Mouse (Mus musculus) hindbrain, postnatal 0 days (tissue): Measurements from ENCODE around the gene Ces5a. TPM values are rescaled to one million over a fixed set of nuclear protein-coding genes. Genes with fewer than 3 reads are reported as not detected.

Experiments used
- ATAC-seq: fragments of 200-750 bp; cut with Nextera tagmentation; 2 replicates; pipeline ENCODE4 v1.8.0; 2017; ENCODE audit warnings: mild to moderate bottlenecking, moderate TSS enrichment, moderate library complexity
- DNase-seq: peaks from one replicate; pipeline ENCODE4 v3.0.0-alpha.2; 2015; ENCODE audit warnings: low spot score
- H3K27ac ChIP-seq: fragments of 300-500 bp; sonication (generic); 2 replicates; pipeline ENCODE4 v1.5.1; 2014; ENCODE audit warnings: mild to moderate bottlenecking
- H3K27me3 ChIP-seq: fragments of 300-500 bp; sonication (generic); 2 replicates; pipeline ENCODE4 v1.6.1; 2014; ENCODE audit warnings: low read length, mixed read lengths; ENCODE audit not compliant: insufficient read depth
- H3K36me3 ChIP-seq: fragments of 300-500 bp; sonication (generic); 2 replicates; pipeline ENCODE4 v1.6.1; 2014; ENCODE audit warnings: low read length, mixed read lengths; ENCODE audit not compliant: insufficient read depth
- H3K4me1 ChIP-seq: fragments of 300-500 bp; sonication (generic); 2 replicates; pipeline ENCODE4 v1.6.1; 2014; ENCODE audit warnings: antibody characterized with exemption, low read length, mixed read lengths; ENCODE audit not compliant: insufficient read depth
- H3K4me2 ChIP-seq: fragments of 300-500 bp; sonication (generic); 2 replicates; pipeline ENCODE4 v1.6.1; 2014; ENCODE audit warnings: low read depth, mild to moderate bottlenecking, low read length, moderate library complexity, mixed read lengths
- H3K4me3 ChIP-seq: fragments of 300-500 bp; sonication (generic); 2 replicates; pipeline ENCODE4 v1.5.1; 2014; ENCODE audit warnings: low read length
- H3K9ac ChIP-seq: fragments of 300-500 bp; sonication (generic); replicated peaks from 2 replicates; pipeline ENCODE4 v1.6.1; 2014; ENCODE audit warnings: mild to moderate bottlenecking, low read length, moderate library complexity, mixed read lengths
- H3K9me3 ChIP-seq: fragments of 300-500 bp; sonication (generic); 2 replicates; pipeline ENCODE4 v1.6.1; 2016; ENCODE audit warnings: low read length, mixed read lengths
- CTCF ChIP-seq: IDR thresholded peaks from 2 replicates; pipeline ENCODE4 v1.5.1; 2016; ENCODE audit warnings: antibody characterized with exemption, control low read depth, low read depth
- WGBS: fragments of 180-500 bp; shearing (Covaris S2); extraction: QIAGEN DNeasy Blood & Tissue Kit; methylation state at CpG from one replicate; pipeline ENCODE4 v1.1.7; 2014; 5-methylcytosine and 5-hydroxymethylcytosine counted together
- polyA plus RNA-seq: library from polyadenylated mRNA; unstranded; fragments of >200 nt; fragmentation: Nextera tagmentation; extraction: Ambion mirVana; gene quantifications from 2 replicates; pipeline ENCODE4 v1.2.1, GENCODE M21; 2015
- total RNA-seq: library from RNA; depleted of rRNA; stranded (reverse); fragments of >200 nt; gene quantifications from 2 replicates; pipeline ENCODE4 v1.2.3, GENCODE M21; 2014; rRNA removed

Gene Ces5a
- 0.43 and 3.5 TPM in 2 replicates for total RNA-seq
- 0.73 and 1.2 TPM in 2 replicates for polyA plus RNA-seq

DNA sequence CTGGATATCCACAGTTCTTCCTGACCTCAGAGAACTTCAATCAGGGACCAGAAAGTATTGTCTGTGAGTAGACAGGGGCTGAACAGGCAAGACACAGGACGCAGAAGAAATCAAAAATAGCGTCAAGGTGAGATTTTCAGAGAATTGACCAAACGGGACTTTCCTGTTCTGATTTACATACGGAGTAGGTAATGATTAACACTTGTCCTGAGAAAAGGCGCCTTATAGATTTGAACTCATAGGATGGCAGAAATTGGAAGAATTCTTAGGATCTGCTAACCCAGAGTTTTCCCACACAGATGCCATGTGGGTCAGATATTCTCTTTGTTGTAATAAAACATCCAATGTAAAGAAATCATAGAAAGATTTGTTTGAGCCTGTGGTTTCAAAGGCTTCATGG lies at the start of gene Ces5a:
Gene Ces5a (minus strand): TSS at position 101 of the 400 bp plus-strand sequence.
- Histone ChIP-seq H3K27me3 (no peaks in the 10 kb centered on the region), H3K9ac (no peak within 1 kb of the TSS), H3K4me3 (no peak within 1 kb of the TSS), H3K27ac (no peak within 1 kb of the TSS), H3K4me1 (no peaks in the 10 kb centered on the region), H3K4me2 (no peak within 1 kb of the TSS), H3K9me3 (no peaks in the 10 kb centered on the region), H3K36me3 (no peaks in the 10 kb centered on the region)
- DNase-seq (no peak), ATAC-seq (no peak)
- WGBS, result 91% methylated on average over 5 of the region's 5 CpGs
- TF ChIP-seq CTCF, result no peak

- TF ChIP-seq CTCF, result no peak
- ATAC-seq, result no peak
Measured at GRCm38 (mm10) chr8:93572841-93573240, 37.2 kb upstream of the Ces5a start.

GRCm38 (mm10) chr8:93572095-93572501 lies 36.5 kb upstream of the Ces5a start:
- Histone ChIP-seq H3K9me3 (no peaks in the 10 kb centered on the region), H3K27ac (peak overlapping the region; percentile 70), H3K9ac (no peak overlapping the region; the same call in 1 of the 2 replicates), H3K36me3 (no peaks in the 10 kb centered on the region), H3K4me1 (peaks cover 45% of the 10 kb centered on the region), H3K4me3 (no peak overlapping the region), H3K4me2 (no peak overlapping the region; the same call in 1 of the 2 replicates), H3K27me3 (no peaks in the 10 kb centered on the region)
- 7% methylated on average over 2 of the region's 2 CpGs for WGBS
- ATAC-seq (no peak; the same call in 1 of the 2 replicates), DNase-seq (peak; percentile 68)
- TF ChIP-seq CTCF, result no peak

More at GRCm38 (mm10) chr8:93572841-93573240, 37.2 kb upstream of the Ces5a start:
- 66% methylated on average over 9 of the region's 9 CpGs for WGBS
- H3K4me3 ChIP-seq, result no peak overlapping the region
- no peaks in the 10 kb centered on the region for H3K27me3 ChIP-seq
- H3K9me3 ChIP-seq, result no peaks in the 10 kb centered on the region
- no peaks in the 10 kb centered on the region for H3K36me3 ChIP-seq
- no peak for DNase-seq
- H3K4me1 ChIP-seq, result peaks cover 45% of the 10 kb centered on the region
- H3K9ac ChIP-seq, result no peak overlapping the region
- H3K4me2 ChIP-seq, result no peak overlapping the region
- H3K27ac ChIP-seq, result no peak overlapping the region

DNA sequence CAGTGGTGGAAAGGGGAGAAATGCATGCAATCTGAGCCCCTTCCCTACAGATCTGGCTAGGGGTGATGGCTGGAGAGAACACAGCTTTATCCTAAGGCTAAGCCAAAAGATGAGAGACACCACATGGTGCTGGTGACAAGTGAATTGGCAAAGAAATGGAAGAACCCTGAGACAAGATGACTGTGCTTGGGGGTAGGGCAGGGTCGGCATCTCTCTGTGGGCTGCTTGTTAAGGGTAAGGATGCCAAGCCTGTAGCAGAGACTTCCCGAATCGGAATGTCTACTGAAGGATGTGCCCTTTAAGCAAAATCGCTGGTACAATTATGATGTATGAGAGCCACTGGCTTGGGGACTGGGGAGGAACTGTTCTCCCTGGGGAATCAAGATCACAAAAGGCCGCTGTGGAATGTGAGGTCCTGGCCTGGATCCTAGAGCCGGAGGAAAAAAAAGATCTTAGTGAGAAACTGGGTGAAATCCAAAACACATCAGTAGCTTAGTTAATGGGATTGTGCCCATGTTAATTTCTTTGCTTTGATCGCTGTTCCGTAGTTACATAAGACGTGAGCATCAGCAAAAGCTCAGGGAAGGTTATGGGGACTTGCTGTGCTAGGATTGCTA lies 35.8 kb upstream of the Ces5a start:
- H3K9me3 ChIP-seq, result no peaks in the 10 kb centered on the region
- no peaks in the 10 kb centered on the region for H3K27me3 ChIP-seq
- 7% methylated on average over 9 of the region's 9 CpGs for WGBS

DNA sequence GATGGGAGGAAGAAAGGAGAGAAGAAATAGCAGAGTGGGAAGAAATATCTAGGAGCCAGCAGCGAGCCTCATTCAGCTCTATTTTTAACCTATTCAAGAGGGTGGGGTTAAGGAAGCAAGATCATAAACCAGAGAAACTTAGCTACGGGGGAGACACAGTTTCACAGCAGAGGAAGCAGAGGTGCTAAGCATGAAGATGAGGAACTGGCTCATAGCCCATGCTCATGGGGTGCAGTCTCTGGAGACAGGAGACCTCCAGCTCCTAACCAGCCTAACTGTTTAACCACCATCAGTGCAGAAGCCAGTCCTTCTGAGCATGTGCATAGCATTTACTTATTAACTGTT lies 34.5 kb upstream of the Ces5a start:
- Histone ChIP-seq H3K9me3 (no peaks in the 10 kb centered on the region), H3K27ac (peak overlapping the region; percentile 88), H3K4me2 (peak overlapping the region; percentile 35), H3K27me3 (no peaks in the 10 kb centered on the region), H3K4me3 (no peak overlapping the region), H3K4me1 (peaks cover 45% of the 10 kb centered on the region), H3K36me3 (no peaks in the 10 kb centered on the region), H3K9ac (no peak overlapping the region; the same call in 1 of the 2 replicates)
- peak; percentile 31 for DNase-seq
- WGBS, result 3% methylated on average over 2 of the region's 2 CpGs
- ATAC-seq, result peak; percentile 27; the same call in 1 of the 2 replicates
- TF ChIP-seq CTCF, result no peak

More for the DNA sequence above, 35.8 kb upstream of the Ces5a start:
- ATAC-seq (peak; percentile 64), DNase-seq (peak; percentile 84)
- Histone ChIP-seq H3K4me2 (no peak overlapping the region; the same call in 1 of the 2 replicates), H3K4me3 (no peak overlapping the region), H3K4me1 (peaks cover 45% of the 10 kb centered on the region), H3K9ac (no peak overlapping the region), H3K27ac (peak overlapping the region; percentile 70; the same call in 1 of the 2 replicates), H3K36me3 (no peaks in the 10 kb centered on the region)
- no peak for TF ChIP-seq CTCF

- Histone ChIP-seq H3K36me3 (no peaks in the 10 kb centered on the region), H3K9me3 (no peaks in the 10 kb centered on the region), H3K9ac (no peak overlapping the region; the same call in 1 of the 2 replicates), H3K27ac (peak overlapping the region; percentile 88), H3K4me1 (peaks cover 45% of the 10 kb centered on the region), H3K27me3 (no peaks in the 10 kb centered on the region), H3K4me3 (no peak overlapping the region), H3K4me2 (peak overlapping the region; percentile 35)
- DNase-seq, result peak; percentile 91
- peak; percentile 16; the same call in 1 of the 2 replicates for TF ChIP-seq CTCF
- 12% methylated on average over 13 of the region's 13 CpGs for WGBS
- peak; percentile 92 for ATAC-seq
Measured at GRCm38 (mm10) chr8:93569311-93570185, 33.9 kb upstream of the Ces5a start.
